Mouse (Mus musculus): ENCODE results near the gene Ecd.

The Ecd gene

DNA sequence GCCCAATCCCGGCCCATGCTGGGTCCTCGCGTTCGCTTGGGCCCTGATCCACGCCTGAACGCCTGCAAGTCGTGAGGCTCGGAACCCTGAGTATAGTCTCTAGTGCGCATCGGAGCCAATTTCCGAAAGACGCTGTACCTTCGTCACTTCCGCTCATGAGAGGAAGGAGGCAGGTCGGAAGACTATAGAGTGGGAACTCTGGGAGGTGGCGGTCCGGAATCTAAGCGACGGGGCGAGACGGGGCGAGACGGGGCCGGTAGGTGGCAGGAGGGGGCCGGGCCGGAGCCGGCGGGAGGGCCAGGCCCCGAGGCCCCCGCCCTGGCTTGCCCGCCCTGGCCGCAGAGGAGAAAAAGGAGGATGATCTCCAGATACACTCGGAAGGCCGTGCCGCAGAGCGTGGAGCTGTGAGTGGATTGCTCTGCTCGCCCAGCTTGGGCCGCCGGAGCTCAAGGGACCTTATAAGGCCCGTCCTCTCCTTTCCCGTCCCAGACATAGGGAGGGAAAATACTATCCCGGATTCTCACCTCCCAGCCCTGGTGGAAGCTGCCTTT lies at the start of gene Ecd, which contains the start of gene Fam149b:
Gene Ecd, minus strand, starts transcription at position 131 of the 551 bp plus-strand sequence.
Gene Fam149b, plus strand, starts transcription at position 172 of the 551 bp plus-strand sequence.
- peak; percentile 94 for DNase-seq (ENCODE audit: low read depth, low spot score)

DNA sequence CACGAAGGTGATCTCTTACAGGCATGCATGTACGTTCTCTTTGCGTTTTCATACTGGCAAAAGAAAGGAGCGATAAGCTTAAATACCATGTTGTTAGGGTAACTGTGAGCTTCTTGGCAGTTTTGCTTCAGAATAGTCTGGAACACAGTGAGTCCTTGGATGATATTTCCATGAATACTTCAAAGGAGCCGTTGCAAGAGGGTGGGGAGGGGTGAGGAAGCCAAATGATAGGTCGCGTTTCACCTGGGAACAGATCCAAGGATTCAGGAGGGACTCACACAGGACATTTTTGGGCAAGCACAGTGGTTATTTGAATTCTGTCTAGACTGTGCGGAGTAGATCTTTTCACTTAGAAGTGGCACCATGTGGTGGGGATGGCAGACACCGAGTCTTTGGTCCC lies 49.3 kb upstream of the Ecd start:
- no peak for DNase-seq (ENCODE audit: low read depth, low spot score)

DNA sequence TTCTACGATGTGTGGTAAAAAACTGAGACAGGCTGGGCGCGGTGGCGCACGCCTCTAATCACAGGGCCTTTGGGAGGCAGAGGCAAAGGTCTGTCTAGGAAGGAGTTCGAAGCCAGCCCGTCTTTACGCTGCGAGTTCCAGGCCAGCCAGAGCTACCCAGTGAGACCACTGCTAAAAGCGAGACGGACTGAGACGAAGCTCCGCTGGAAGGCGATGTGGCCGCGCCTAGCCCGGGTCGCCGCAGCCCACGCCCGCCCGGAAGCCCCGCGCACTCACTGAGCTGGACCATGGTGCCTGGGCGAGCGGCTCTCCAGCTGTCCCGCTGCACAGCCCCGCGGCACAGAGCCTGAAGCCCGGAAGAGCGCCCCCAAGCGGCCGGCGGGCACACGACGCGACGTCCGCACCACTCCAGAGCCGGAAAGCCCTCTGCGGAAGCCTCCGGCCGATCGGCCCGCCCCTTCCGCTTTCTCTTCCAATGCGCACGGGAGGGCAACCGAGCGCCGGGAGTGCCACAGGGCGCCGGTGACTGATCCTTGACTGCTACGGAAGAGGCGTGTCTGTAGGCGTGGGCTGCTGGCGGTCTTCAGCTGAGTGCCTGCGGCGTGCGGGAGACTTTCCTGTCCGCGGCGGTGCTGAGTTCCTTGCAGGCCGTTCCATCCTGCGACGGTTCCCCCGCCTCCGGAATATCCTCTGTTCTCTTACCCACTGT lies 45.4 kb upstream of the Ecd start, which contains the start of gene Mrps16:
Gene Mrps16, minus strand, starts transcription at position 430 of the 709 bp plus-strand sequence.
- peak; percentile 98 for DNase-seq (ENCODE audit: low read depth, low spot score)

DNA sequence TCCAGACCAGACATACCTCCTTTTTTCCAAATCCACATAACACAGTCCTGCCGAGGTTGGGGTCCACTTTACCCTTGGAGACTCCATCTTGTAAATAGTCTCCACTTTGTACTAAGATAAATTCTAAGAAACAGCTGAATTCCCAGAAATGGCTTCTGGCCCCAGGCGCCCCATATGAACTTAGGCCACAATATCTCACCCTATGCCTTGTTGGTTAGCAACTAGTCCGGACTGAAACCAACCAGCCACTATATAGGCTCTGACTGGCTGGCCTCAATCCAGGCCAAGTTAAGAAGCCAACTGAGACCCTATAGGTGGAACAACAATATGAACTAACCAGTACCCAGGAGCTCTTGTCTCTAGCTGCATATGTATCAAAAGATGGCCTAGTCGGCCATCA lies 44.4 kb upstream of the Ecd start:
- DNase-seq (ENCODE audit: low read depth, low spot score): no peak

DNA sequence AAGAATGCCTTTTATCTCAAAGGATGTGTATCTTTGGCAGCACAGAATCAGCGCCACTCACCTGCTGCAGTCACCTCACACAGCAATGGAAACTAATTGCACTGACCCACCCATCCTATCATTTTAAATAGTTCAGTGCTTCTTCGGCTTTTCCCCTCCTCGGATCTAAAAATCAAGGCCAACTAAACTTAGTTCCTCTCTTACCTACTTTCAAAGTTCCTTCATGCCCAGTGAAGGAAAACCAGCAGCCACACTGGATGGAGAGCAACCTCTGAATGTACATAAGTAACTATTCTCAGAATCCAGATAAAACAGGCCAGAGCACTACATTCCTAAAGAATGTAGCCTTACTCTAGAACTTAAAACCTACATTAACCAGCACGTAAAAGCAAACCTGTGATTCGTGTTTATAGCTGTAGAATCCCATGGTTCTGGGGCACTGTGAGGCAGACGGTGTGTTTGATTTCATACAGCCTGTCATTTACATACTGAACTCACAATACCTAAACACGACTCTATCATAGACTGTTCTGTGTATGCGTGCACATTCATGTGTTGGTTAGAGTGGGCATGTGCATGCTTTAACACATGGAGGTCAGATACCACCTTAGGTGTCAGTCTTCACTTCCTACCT lies 41.6 kb upstream of the Ecd start:
- no peak for DNase-seq (ENCODE audit: low read depth, low spot score)

DNA sequence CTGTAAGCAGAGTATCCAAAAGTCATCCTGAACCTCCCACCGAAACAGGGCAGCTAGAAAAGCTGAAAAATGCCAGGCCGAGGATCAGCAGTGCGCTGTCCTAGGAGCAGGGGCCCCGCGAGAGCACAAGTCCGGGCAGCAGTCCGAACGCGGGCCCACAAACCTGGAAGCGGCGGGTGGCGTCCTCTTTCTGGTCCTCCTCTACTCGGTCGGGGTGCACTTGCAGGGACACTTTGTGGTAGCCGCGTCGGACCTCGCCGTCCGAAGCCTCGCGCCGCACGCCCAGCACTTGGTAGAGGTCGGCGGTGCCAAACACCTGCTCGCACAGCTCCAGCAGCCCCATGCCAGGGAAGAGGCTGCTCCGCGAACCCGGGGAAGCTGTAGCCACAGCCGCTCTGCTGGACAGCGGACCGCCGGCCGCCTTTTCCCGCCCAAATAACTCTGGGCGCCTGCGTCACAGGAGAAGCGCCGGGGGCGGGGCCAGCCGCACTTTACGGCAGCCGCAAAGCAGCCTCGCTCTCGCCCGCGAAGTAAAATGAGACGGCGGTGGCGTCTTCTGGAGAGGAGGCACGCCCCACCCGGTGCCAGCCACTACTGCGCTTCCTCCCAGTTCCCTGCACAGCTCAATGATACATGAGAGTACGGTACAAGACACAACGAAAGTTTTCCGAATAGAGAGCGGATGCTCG lies 40.7 kb upstream of the Ecd start, which contains the start of gene Dnajc9:
Gene Dnajc9, minus strand, starts transcription at position 470 of the 689 bp plus-strand sequence.
- peak; percentile 94 for DNase-seq (ENCODE audit: low read depth, low spot score)

DNA sequence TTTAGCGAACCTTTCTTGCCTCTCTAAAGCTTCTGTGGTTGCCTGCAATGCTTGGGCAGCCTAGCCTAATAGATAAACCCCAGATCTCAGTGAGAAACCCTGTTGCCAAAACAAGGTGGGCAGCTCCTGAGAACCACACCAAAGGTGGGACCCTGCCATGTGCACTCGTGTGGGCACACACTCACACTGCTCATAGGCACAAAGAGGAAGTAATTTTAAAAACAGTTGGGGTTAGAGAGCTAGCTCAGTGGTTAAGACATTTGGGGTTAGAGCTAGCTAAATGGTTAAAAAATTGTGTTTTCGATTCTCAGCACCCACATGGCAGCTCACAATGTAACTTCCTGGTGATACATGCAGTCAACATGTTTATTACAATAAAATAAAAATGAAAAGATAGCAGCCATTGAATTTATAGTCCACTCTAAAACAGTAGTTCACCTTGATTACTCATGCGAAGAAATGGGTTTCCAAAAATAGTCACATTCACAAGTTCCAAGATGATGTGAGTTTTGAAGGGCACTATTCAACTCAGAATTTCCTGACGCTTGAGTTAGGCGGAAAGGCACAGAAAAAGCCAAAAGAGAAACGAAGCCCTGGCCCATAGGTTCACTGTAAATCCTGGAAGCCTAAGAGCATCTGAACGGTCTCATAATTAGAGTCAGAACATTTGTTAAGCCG lies 32.0 kb upstream of the Ecd start:
- peak; percentile 21 for DNase-seq (ENCODE audit: low read depth, low spot score)

DNA sequence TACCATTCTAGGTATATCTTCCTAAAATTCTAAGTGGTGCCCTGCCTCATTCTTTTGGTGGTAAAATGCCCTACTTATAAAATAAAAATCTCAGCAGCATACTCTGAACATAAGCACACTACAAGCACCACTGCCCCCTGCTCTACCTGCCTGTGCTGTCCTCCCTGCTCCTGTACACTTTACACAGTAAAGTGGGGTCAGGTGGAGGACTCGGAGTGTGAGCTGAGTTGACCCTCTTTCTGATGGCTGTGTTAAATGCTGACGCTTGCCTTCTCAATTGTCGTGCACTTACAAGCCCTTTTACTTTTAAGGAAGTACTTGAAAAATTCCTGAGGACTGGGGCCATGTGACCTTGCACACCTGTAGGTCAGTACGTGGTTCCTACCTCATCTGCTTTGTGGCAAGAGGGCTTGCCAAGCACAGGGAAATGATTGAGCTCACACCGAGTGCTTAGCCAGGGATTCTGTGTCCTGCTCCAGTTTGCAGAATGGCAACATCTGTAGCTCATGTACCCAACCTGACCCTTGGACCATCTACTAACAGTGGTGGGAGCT lies 31.2 kb upstream of the Ecd start:
- no peak for DNase-seq (ENCODE audit: low read depth, low spot score)

DNA sequence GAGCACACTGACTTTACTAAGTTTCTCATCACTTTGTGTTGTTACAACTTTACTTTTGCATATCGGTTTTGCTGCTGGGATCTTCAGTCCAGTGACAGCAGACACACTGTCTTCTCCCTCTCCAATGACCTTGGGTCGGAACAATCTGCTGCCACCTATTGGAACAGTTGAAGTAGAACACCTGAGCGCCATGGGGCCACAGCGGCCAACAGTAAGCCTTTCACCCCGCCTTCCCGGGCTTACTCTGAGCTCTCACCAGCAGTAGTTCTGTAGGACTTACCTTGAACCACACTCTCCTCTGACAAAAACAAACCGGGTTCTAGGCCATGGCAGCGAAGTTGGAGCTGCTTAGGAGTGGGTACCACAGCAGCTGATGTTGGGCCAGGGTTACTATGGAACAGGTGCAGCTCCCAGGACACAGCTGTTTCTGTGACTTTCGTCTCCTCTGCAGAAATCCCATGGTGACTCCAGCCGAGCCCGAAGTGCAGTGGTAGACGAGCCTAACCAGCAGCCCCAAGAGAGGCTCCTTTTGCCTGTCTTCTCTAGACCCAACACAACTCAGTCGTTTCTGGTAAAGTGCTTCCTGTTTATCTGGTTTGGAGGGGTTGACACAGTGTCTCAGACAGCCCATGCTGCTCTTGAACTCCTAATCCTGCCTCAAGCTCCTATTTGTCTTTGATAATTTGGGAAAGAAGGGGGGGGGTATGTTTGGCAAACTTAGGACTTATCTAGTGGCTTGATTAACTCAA lies 30.6 kb upstream of the Ecd start:
- DNase-seq (ENCODE audit: low read depth, low spot score): peak; percentile 80

DNA sequence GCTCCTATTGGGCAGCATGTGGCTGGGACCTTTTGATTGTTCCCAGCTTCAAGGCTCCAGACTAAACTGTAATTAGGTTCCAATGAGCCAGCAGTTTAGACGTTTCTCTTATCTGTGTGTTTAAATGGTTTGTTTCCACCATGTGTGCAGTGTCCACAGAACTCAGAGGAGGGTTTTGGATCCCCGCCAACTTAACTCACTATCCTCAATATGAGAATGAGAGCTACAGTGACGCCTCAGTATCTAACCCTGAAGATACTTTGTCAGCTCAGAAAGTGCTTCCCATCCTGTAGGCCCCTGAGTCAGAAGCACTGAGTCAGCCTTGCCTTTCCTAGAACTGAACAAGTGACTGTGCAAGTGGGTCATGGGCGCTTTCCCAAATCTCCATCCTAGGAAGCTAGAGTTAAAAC lies 29.2 kb upstream of the Ecd start:
- DNase-seq (ENCODE audit: low read depth, low spot score): no peak

DNA sequence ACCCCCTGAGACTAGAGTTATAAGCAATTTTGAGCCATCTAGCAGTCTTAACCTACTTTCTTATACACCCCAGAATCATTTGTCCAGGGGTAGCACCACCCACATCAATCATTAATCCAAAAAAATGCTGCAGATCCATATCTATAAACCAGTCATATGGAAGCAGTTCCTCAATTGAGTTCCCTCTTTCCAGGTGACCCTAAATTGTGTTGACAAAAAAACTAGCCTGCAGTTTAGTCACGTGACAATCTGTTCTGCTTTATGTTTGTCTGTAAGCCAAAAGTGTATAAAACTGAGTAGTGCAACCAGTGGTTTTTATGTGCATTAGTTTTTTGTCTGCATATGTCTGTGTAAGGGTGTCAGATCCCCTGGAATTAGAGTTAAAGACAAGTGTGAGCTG lies 23.9 kb upstream of the Ecd start:
- no peak for DNase-seq (ENCODE audit: low read depth, low spot score)

DNA sequence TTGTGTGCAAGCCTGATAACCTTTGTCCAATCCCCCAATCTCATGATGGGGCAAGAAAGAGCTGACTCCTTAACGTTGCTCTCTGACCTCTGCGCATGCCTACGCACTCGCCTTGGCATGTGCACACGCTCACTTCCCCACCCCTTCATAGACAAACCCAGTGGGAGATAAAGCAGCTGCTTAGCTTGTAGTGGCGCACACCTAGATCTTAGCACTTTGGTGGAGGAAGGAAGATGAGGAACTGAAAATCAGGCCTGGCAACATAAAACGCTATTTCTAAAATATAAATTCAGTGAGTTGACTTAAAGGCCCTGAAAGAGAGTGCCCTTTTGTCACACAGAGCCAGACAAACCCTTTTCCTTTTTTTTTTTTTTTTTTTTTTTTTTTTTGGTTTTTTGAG lies 22.9 kb upstream of the Ecd start:
- no peak for DNase-seq (ENCODE audit: low read depth, low spot score)

DNA sequence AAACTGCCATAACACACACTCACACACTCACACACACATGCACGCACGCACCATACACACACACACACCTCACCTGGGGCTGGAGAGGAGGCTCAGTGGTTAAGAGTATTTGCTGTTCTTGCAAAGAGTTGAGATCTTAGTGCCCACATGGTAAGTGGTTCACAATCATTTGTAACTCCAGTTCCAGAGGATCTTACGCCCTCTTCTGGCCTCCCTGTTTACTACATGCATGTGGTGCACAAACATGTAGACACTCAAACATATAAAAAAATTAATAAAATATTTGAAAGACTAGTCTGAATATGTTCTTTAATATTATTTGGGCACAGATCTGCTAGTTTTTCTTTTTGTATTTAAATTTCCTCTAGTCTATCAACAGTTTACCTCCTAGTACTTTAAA lies 20.4 kb upstream of the Ecd start:
- no peak for DNase-seq (ENCODE audit: low read depth, low spot score)

DNA sequence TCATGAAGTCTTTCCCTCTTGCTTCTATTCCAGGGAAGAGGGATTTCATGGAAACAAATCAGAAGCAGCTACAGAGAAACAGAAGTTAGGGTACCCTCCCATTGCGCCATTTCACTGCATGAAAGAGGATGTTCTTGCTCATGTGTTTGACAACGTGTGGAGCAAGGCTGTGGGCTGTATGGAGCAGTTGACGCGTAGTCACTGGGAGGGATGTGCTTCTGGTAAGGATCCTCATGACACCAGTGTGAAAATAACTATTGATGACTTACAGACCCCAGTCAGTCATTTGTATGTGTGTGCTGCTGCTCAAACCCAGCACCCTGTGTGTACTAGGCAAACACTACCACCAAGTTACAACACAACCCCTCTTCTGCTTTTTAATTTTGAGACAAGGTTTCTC lies 15.3 kb upstream of the Ecd start:
- DNase-seq (ENCODE audit: low read depth, low spot score): no peak

DNA sequence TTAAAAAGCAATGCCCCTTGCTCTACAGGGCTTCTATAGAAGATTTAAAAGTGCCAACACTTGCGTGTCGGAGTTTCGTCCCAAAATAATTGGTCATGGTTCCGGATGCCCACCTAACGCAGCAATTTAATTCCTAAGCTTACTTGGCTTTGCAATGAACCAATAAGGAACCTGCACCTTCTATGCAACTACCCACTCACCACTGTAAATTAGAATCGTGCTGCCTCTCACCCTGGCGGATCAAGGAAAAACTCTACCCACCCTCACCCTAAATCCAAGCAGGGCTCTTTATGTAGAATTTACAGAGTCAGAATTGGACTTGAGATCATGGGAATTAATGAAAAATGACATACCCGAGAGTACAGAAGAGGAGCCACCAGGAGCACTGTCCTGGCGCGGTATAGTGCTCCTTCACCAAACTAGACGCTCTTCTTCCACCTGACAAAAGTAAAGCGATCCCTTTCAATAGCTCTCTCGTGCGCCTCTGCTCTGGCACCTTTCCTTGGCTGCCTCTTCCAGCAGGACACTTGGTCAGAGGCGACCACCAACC lies 405 bp downstream of the Ecd start:
- no peak for DNase-seq (ENCODE audit: low read depth, low spot score)

DNA sequence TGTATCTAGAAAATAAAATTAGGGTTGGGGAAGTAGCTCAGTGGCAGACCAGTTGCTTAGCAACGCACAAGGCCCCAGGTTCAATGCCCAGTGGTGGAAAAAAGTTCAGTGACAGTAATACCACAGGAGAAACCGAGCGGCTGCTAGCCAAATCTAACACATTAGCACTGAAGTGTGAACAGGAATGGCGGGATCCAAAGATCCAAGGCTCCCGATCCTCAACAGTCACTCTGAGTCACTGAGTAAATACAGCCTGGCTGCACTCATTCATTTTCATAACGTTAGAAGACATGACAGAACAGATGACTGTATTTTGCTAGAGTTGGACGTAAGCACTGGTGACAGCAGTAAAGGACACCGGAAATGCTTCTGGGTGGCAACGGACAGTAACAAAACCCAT lies 2.0 kb downstream of the Ecd start:
- no peak for DNase-seq (ENCODE audit: low read depth, low spot score)

DNA sequence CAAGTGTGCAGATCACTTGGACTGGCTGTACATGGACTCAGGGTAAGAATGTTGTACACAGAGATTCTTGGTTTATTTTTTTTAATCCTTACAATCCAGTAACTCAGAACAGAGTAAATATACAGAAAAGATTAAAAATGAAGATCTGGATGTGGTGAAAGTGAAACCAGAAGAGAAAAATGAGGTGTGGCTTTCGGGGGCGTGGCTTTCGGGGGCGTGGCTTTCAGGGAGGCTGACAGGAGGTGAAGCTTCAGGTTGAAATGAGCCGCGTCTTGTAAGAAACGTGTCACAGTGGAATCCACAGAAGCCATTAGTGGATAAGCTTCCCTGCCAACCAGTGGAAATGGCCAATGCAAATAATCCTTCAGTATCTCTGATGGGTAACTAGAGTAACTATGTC lies 7.1 kb downstream of the Ecd start:
- DNase-seq (ENCODE audit: low read depth, low spot score): peak; percentile 78

DNA sequence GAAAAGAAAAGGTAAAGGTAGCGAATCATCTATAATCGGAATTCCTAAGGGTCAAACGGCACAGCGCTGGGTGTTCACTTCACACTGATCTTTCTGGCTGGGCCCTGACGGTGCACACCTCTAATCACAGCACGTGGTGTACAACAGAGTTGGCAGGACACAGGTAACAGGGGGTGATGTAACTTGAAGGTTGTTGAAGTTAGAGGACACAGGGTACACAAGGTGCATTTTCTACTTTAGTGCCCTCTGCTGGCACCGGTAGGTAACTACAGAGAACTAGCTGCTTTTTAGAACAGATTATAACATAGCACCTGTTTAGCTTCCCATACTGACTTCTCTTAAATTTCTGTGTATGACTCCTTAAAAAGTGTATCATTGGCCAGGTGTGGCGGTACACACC lies 7.8 kb downstream of the Ecd start:
- DNase-seq (ENCODE audit: low read depth, low spot score): peak; percentile 57

DNA sequence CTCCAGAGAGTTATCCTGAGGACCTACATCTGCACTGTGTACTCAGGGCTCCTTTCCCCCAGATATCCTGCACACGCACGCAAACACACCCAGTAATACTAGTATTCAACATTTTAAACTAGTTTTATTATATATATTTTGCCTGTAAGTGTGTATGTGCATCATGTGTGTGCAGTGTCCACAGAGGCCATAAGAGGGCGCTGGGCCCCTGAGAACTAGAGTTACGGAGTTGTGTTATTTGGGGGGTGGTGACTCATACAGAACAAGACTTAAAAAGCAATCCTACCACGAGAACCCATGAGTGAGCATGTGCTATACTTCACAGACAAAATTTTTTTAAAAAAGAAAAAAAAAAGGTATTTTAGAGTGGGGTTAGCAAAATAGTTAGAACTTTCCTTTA lies 8.5 kb downstream of the Ecd start:
- DNase-seq (ENCODE audit: low read depth, low spot score): no peak

DNA sequence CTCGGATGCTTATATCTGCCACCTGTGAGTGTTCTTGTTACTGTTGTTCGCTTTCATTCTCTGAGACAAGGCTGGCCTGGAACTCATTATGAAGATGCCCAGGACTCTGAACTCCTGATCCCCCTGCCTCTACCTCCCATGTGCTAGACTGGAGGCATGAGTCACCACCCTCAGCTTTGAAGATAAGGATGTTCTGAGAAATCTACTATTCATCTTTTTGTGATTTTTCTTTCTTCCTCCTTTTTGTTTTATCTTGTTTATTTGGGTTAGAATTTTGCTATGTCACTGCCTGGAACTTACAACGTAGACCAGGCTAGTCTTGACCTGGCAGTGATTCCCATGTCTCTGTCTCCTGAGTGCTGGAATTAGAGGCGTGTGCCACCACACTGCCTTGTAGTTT lies 16.6 kb downstream of the Ecd start:
- DNase-seq (ENCODE audit: low read depth, low spot score): no peak
